Mouse (Mus musculus) lung, postnatal 36 days (tissue): Measurements from ENCODE around the gene Timm13.
A peak's percentile ranks its signal among the peaks of the same experiment; 100 is the strongest.

Experiments
- DNase-seq: peaks from one replicate; pipeline ENCODE4 v3.0.0; 2022; ENCODE audit warnings: mixed read lengths

The Timm13 gene

GRCm38 (mm10) chr10:80900318-80901247 is at the start of gene Timm13:
Gene Timm13, minus strand, starts transcription at chr10:80900969.
- peak; percentile 100 for DNase-seq

- DNase-seq: no peak
These were observed 49.5 kb upstream of the Timm13 start for GRCm38 (mm10) chr10:80950314-80950713.

GRCm38 (mm10) chr10:80949081-80949480 is 48.3 kb upstream of the Timm13 start:
- no peak for DNase-seq

GRCm38 (mm10) chr10:80948570-80948969 is 47.8 kb upstream of the Timm13 start:
- DNase-seq: peak; percentile 78

GRCm38 (mm10) chr10:80947802-80948201 is 47.0 kb upstream of the Timm13 start:
- DNase-seq: peak; percentile 68

- peak; percentile 52 for DNase-seq
These were observed 46.1 kb upstream of the Timm13 start for GRCm38 (mm10) chr10:80946684-80947437.

GRCm38 (mm10) chr10:80944231-80944630 is 43.5 kb upstream of the Timm13 start:
- DNase-seq: no peak

GRCm38 (mm10) chr10:80943701-80944100 is 42.9 kb upstream of the Timm13 start:
- no peak for DNase-seq

- no peak for DNase-seq
These were observed 42.1 kb upstream of the Timm13 start for GRCm38 (mm10) chr10:80942919-80943318.

GRCm38 (mm10) chr10:80940988-80941347 is 40.2 kb upstream of the Timm13 start:
- peak; percentile 48 for DNase-seq

- peak; percentile 89 for DNase-seq
These were observed 39.7 kb upstream of the Timm13 start for GRCm38 (mm10) chr10:80940320-80940987.

- DNase-seq: peak; percentile 97
These were observed 38.9 kb upstream of the Timm13 start for GRCm38 (mm10) chr10:80939671-80940070.

GRCm38 (mm10) chr10:80938831-80939550 is 38.2 kb upstream of the Timm13 start:
- DNase-seq: no peak

- DNase-seq: peak; percentile 95
These were observed 36.9 kb upstream of the Timm13 start for GRCm38 (mm10) chr10:80937646-80938045.

- DNase-seq: no peak
These were observed 36.0 kb upstream of the Timm13 start for GRCm38 (mm10) chr10:80936810-80937164.

GRCm38 (mm10) chr10:80936135-80936809 is 35.5 kb upstream of the Timm13 start:
- peak; percentile 82 for DNase-seq

GRCm38 (mm10) chr10:80935698-80936097 is 34.9 kb upstream of the Timm13 start:
- DNase-seq: no peak

- no peak for DNase-seq
These were observed 34.5 kb upstream of the Timm13 start for GRCm38 (mm10) chr10:80935241-80935640.

- peak; percentile 51 for DNase-seq
These were observed 33.6 kb upstream of the Timm13 start for GRCm38 (mm10) chr10:80934136-80934985.

- DNase-seq: peak; percentile 79
These were observed 32.7 kb upstream of the Timm13 start for GRCm38 (mm10) chr10:80933421-80933979.
